Mouse (Mus musculus): ENCODE measurements at regions not wholly inside any gene's neighbourhood (a gene's known extent, or its start where the extent isn't known, plus 50 kb on each side); places are given as distances from the start of the nearest gene placed in this dataset.
A peak's percentile ranks its signal among the peaks of the same experiment; 100 is the strongest.

DNA sequence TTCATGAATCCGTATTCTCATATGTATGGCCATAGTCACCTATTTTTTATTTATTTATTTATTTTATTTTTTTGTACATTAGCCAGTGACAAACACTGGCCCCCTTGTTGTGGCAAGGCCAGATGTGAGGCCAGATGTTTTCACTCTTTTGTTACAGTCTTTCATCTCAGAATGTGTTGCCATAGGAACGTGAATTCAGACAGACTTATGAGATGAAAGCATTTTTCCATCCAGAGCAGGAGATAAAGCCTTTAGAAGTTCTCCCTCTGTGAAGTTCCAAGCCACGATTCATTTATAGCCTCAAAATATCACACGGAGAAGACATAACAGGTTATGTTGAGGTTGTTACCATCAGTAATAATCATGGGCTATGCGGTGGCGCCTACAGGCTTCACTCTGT, 220.9 kb downstream of the Arpp21 start:
- ATAC-seq (replicated peaks; ENCODE audit: low FRiP score, low TSS enrichment, poor library complexity, severe bottlenecking) = no peak

DNA sequence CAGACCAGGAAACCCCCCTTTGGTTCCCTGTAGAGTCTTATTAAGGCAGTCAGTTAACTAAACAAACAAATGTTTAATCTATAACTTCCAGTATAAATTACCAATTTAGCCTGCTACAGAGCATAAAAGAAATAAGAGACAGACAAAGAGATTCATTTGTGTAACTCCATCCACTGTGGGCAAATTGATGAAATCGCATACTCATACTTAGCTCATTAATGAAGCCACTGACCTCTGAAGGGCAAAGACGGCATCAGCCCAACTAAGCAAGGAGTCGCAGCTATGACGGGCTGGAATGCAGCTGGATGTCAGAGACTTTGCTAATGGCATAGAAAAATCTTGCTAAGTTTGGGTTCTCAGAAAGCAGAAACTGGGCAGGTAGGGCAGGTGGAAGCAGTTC, 241.3 kb downstream of the Arpp21 start:
- no peak for ATAC-seq (replicated peaks; ENCODE audit: low FRiP score, low TSS enrichment, poor library complexity, severe bottlenecking)

DNA sequence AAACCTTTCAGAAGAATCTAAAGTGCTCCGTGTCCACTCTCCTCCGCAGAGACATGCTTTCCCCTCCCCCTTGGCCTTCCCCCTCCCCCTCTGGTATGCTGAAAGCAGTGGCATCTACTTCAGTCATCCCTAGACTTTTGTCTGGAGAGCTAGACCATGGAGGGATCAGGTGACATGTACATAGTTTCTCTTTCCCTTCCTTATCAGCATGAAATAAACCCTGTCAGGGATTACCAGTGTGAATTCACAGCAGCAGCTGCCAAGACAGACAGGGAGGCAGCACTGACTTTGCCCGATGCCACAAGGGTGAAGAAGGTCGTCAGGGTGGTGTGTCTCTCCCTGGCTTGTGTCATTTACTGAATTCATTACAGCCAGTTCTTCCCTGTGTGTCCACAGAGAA, 241.9 kb downstream of the Arpp21 start:
- no peak for ATAC-seq (replicated peaks; ENCODE audit: low FRiP score, low TSS enrichment, poor library complexity, severe bottlenecking)

DNA sequence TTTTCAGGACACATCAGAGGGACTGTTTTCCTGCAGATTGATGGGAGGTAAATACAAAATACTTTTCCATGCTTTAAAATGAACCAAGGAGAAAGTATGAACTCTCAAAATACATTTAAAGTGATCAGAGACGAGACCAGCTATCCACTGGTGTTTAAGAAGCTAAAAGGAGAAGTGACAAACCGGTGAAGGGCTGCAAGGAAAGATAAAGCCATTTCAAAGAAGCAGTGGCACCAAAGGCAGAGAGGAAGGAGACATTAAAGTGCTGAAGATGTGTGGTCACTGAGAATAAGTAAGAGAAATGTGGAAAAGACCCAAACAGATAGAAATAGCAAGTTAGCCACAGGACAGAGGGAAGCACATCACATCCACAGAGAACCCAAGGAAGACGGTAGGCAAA, 245.7 kb downstream of the Arpp21 start:
- no peak for ATAC-seq (replicated peaks; ENCODE audit: low FRiP score, low TSS enrichment, poor library complexity, severe bottlenecking)

DNA sequence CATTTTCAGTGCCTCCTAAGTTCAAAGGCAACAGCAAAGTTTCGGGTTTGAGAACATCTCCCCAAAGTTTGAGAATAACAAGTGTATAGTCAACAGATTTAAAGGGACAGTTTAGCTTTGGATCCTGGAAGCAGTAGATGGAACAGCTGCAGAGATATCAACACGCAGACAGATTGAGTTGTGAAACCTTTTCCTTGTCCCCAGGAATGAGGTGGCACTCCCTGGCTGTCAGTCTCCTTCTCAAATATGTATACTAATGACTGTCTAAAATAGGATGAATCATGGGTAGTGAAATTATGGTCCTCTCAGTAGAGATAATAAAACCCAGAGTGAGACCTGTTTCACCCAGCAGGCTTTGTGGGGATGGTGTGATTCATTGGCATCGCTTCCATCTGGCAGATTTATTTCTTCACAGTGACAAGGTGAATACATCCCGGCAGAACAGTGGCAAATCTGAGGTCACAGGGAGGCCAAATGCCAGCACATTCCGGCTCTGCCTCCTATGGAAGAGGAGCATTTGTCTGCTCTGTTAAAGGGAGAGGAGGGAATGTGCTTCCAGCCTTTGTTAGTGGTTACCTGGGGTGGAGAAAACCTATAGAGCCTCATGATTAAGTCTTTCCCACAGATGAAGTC, 272.2 kb downstream of the Arpp21 start:
- ATAC-seq (replicated peaks; ENCODE audit: low FRiP score, low TSS enrichment, poor library complexity, severe bottlenecking) = no peak

DNA sequence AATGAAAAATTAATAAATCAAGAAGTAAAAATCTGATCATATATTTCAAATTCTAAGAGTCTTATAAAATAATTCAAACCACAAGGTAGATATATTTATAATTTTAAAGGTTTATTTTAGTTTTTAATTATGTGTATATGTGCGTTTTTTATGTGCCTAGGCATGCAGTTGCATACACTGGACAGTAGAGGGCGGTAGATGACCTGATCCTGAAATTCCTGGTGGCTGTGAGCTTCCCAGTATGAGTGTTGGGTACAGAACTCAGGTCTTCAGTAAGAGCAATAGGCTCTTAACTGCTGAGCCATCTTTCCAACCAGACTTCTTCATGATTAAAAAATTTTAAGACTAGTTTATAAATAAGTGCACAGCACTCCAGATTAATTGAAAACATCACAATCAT, 267.7 kb upstream of the Stac start:
- no peak for ATAC-seq (replicated peaks; ENCODE audit: low FRiP score, low TSS enrichment, poor library complexity, severe bottlenecking)

DNA sequence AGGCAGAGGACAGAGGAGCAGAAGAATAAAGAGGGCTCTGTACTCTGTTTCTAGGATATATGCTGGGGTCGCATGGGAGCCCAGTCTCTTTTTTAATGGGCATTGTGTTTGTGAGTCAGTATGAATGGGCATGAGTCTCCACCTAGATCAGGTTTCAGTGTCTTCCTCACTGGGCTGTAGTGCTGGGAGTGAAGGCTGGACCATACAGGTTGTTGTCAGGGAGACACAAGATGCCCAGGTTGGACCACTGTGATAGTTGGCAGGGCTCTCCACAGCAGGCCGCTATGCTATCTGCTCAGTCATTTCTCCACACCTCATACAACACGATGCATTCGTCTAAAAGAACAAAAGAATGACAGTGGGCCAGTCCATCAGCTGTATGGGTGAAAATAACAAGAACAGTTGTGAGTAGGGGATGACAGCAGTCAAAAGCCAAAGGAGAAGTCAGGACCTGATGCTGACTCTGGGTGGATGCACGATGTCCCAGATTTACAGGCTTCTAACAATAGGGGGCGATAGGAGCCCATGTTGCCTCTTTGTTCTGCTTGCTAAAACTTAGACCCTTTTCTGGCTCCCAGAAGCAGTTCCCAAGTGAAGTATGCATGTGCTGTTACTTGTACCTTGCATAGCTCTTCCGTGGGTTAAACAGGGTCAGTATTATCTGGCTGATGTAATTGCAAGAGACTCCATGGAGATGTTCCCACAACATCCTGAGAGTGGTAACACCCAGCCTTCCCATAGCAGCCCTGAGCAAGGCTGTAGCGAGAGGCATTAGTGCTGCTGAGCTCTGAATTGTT, 249.3 kb upstream of the Stac start:
- no peak; the same call in 1 of the 2 replicates for ATAC-seq (replicated peaks; ENCODE audit: low FRiP score, low TSS enrichment, poor library complexity, severe bottlenecking)

DNA sequence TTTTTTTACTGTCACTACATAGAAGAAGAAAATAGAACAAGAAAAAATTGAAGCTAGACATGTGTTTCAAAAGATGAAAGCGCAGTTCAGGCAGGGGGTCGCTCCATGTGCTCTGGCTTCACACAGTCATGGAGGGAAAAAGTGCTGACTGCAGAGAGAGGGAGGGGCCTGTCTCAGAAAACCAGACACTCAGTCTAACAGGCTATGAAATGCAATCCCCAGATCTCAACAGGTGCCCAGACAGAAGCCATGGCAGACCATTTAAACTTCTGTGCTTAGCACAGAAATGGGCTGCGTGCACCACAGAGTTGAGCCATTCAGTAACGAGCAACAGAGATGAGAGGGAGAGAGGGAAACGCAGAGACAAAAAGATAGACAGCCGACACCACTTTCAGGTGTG, 242.3 kb upstream of the Stac start:
- ATAC-seq (replicated peaks; ENCODE audit: low FRiP score, low TSS enrichment, poor library complexity, severe bottlenecking) = no peak

DNA sequence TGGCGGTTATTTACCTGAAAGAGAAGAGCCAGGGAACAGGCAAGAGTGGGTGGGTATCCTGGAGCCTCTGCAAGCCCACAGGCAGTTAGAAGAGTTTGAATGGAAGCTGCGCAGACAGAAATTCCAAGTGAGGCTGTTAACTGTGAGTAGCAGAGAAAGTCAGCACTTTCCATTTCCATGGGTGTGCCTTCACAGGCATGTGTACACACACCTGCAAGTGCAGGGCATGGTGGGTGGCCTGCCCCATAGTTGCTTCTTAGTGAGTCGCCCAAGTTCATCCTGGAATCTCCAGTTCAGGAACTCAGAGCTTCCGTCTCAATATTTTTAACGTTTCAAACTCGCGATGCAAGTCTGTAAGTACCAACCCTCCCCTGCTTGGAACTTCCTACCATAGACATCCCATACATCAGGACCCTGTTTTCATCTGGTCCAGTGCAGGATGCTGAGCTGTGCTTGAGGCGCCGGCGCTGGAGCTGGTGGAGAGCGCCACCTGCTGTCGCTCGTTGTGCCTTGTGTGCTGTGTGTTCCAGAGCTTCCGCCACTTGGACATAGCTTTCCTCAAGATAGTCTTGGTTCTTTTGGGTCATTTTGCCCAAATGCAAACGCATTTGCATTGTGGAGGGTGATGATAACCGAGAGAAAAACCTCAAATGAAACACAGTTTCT, 228.3 kb upstream of the Stac start:
- ATAC-seq (replicated peaks; ENCODE audit: low FRiP score, low TSS enrichment, poor library complexity, severe bottlenecking) = peak; percentile 86

DNA sequence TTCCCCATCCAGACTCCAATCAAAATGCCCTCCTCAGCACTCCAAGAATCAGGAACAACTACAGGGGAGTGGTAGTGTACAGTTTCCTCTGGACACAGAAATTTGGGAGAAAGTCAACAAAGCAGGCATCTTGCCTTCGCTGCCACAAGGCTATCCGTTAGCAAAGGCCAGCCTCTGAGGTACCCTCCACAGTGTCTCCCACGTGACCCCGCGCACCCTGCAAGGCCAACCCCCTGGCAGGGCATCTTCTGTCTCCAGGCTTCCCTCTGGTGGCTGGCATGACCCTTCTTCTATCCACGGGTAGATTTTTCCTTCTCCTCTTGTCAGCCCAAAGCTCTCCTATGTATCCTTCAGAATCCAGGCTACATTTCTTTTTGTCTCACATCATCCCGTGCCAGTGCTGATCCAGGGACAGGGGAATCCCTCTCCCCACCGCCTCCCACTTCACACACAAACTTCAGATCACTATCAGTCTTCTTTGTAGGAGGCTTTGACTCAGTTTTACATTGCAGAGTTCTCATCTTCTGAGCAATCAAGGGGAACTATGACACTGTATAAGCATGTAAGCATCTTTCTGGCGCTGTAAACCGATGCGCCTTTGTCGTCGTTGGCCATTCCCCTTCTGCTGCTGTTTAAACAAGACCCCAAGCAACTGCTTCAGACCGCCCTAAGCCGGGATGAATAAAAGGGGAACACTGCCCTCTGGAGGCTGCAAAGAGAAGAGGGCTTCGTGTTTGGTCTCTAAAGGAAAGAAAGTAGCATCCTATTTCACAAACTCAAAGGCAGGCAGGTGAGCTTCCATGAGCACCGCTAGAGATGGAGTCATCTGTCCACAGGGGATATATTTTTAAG, 226.8 kb upstream of the Stac start:
- ATAC-seq (replicated peaks; ENCODE audit: low FRiP score, low TSS enrichment, poor library complexity, severe bottlenecking) = peak; percentile 76

DNA sequence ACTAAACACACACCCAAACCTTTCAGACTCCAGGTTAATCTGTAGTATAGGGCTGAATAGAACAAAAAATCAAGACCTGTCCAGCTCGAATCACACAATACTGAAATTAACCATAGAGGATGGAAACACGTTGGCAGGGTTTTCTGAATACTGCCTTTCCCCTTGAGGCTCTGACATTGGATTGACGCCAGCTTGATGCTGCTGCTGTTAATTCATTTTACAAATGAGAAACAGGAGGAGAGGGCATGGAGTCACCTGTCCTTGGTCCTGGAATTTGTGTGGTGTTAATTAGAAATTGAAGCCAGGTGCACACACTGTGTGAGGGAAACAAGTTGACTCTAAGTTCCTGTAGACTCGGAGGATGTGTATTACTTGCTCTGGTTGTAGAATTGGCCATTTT, 218.7 kb upstream of the Stac start:
- no peak for ATAC-seq (replicated peaks; ENCODE audit: low FRiP score, low TSS enrichment, poor library complexity, severe bottlenecking)

DNA sequence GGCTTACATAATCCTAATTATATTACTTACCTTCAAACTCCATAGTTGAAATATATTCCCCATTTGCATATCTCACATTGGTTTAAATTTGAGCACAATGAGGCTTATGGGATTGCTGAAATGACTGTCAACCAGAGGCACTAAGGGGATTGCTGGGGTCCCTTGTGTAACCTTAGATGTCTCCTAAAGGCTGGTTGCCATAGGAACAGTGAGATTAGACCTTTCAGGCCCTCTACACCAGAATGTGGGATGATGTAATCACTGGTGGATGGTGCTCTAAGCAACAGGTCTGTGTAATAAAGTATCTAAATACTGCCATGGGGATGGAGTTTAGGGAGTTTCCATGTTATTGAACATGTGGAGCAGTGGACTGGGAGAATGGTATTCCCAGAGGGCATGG, 210.0 kb upstream of the Stac start:
- ATAC-seq (replicated peaks; ENCODE audit: low FRiP score, low TSS enrichment, poor library complexity, severe bottlenecking) = no peak

DNA sequence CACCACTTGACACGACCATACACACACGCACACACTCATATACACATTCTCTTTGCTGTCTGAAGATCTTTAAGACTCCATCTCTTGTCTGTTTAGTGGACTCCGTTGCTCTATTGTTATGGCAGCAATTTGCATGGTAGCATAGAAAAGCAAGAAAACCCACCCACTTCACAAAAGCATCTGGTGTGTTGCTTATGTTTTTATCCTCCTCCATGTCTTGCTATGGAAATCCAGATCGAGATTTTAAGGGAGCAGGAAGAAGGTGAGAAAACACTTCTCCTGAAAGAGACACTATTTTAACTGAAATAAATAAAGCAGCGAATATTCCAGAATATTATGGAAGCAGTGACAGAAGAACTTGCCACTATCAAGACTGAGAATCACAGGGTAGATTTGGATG, 207.5 kb upstream of the Stac start:
- ATAC-seq (replicated peaks; ENCODE audit: low FRiP score, low TSS enrichment, poor library complexity, severe bottlenecking) = no peak

DNA sequence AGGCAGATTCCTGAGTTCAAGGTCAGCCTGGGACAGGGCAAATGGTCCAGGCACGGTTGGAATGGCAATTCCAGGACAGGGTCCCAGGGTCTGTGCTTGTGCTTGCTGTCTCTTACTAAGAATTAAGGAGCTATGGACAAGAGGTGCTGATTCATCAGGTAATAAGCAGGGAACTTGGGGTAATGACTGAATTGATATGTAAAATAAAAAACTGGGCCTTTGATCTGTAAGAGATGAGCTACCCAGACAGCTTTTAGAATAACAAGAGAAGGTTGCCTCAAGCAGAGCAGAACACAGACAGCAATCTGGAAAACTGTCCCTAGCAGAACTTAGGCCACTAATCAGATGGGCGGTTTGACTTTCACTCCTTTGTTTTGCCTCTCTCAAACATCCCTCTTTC, 189.6 kb upstream of the Stac start:
- ATAC-seq (replicated peaks; ENCODE audit: low FRiP score, low TSS enrichment, poor library complexity, severe bottlenecking) = no peak

DNA sequence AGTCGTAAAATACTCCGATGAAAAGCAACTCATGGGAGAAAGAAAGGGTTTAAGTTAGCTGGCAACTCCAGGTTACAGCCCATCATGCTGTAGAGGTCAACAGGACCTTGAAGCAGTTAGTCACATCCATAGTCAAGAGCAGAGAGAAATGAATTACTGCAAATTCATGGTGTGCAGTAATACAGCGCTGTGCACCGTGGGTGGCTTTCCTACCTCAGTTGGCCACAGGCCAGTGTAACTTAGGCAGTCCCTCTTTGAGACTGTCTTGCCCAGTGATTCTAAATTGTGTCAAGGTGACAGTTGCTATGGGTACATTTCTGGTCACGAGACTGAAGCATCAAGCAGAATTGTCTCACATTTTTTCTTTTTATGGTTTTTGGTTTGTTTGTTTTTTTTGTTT, 186.7 kb upstream of the Stac start:
- no peak for ATAC-seq (replicated peaks; ENCODE audit: low FRiP score, low TSS enrichment, poor library complexity, severe bottlenecking)

DNA sequence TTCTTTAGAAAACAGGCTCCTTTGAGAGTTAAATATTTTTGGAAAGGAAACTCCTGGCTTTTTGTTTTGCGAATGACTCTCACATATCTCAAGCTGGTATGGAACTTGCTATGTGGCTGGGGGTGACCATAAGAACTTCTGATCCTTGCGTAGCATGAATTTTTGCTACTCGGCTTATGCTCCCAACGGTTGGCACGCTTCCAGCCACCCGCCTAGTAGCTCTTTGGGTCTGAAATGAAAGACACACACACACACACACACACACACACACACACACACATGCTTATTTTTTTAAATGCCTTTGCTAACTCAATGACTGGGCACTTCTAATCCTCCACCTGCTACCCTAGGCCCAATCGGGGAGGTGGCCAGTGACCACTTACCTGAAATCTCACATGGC, 180.3 kb upstream of the Stac start:
- no peak for ATAC-seq (replicated peaks; ENCODE audit: low FRiP score, low TSS enrichment, poor library complexity, severe bottlenecking)

DNA sequence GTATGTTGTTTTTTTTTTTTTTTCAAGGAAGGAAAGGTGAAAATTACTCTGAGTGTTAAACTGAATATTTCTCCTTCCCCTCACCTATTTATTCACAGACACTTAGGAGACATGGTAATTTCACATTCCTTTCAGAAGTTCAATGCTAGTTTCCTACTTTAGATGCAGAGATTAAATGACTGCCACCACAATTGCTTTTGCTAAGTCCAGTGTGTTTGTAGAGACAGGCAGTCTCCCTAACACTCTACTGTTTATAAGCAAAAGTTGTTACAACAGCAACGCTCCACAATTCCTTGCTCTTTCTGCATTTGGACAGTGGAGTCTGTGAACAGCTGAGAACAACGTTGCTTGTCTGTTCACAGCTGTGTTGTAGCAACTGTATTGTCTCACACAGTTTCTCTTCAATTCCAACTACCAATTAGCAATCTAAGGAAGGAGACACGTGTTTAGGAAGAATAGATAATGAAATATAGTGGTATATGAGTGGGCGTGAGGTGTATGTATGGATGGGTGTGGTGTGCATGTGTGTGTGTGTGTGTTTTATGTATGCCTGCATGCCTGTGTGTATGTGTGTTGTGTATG, 179.7 kb upstream of the Stac start:
- ATAC-seq (replicated peaks; ENCODE audit: low FRiP score, low TSS enrichment, poor library complexity, severe bottlenecking) = no peak

DNA sequence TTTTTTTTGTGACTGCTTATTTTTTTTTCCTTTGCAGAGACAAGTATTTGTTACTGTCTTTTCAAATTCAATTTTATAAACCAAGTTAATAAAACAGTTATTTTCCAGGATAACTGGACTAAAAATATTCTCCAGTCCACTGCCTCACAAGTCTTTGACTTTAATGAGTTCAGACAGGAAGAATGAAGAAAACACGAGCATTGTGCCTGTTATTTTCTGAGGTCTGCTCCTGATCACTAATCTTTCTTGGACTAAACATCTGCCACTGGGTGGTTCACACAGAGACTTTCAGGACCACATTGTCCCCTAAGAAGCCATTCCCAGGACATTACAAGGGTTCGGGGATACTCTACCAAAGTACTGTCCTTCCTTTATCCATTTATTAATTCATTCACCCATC, 167.9 kb upstream of the Stac start:
- ATAC-seq (replicated peaks; ENCODE audit: low FRiP score, low TSS enrichment, poor library complexity, severe bottlenecking) = no peak

DNA sequence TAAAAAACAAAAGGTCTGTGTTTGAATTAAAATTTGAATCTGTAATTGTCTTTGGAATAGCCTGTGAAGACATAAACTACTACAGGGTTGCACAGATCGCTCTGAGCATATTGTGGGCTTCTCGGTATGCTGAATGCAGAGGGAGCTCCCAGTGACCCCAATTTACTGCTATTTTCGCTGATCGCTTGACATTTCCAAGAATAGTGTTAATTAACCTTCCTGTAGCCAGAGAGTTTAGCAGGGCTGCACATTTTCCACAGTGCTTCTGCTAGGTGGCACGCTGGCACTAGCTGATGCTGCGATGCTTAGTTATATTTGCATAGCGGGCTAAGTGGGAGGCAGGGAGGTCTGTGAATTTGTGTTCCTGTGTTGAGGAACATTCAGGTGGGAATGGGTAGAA, 164.8 kb upstream of the Stac start:
- no peak for ATAC-seq (replicated peaks; ENCODE audit: low FRiP score, low TSS enrichment, poor library complexity, severe bottlenecking)

DNA sequence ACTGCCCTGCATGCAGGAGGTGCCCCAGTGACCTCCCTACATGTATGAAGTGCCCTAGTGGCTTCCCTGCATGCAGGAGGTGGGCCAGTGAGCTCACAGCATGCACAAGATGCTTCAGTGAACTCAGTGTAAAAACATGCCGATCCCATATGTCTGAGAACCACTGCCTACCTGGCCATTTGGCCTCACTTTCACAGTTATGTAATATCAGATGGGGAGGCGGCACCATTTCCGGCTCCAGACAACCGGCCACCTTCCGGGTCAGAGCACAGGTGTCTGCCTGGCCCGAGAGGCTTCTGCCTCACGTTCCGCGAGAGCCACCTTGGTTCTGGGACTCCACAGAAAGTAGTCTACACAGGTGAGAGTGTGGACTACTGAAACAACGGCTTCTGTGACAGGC, 156.2 kb upstream of the Stac start:
- ATAC-seq (replicated peaks; ENCODE audit: low FRiP score, low TSS enrichment, poor library complexity, severe bottlenecking) = no peak
